10 mouse cellular contexts compared by ENCODE assay signal in the genomic region with DNA sequence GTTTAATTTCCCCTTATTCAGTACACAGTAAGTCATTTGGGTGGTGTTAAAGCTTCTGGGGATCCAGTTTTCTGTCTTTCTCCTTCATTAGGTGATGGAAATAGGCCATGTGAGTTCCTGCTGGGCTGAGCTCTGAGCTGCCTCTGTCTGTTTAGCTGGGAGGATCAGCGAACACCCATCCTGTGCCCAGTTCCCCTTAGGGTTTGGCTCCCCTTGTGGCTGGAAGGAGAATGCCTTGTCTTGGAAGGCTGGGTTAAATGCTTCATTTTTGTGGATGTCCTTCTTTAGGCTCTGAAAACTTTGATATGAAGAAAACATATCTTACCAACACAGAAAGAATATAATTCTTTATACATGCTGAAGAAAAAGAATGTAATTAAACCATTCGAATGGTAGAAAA. TPM values are rescaled to one million over a fixed set of nuclear protein-coding genes. Genes with fewer than 3 reads are reported as not detected.
DNase-seq lines count a peak whose midpoint lies in the region; ATAC-seq and TF ChIP-seq lines count a peak whose summit lies in the region.
"Had no signal": no experiment of that assay in that cellular context is flagged by ENCODE, and none has a peak within 500 bp of the region (broad histone marks: within the 10 kb centered on the region; RNA-seq: fewer than 3 reads in every experiment).

No protein-coding gene starts in this region.

- DNase-seq in embryonic facial prominence, embryonic 11.5 days (ENCODE audit: low spot score), result peak; percentile 30
- no peak for DNase-seq in embryonic facial prominence, embryonic 10.5 days (ENCODE audit: low spot score)
- peak; percentile 19 to 27 for DNase-seq in spleen, adult 2 months (ENCODE audit: low read depth in 1 of 2, low spot score in 2 of 2)
- DNase-seq in spleen, adult 12 weeks (ENCODE audit: low spot score), result no peak
- DNase-seq in embryo, embryonic 11 days, result peak; percentile 27
- DNase-seq in urinary bladder, adult 18-20 months (ENCODE audit: low spot score in 2 of 2), result no peak

- no peak for TF ChIP-seq POLR2A in spleen, adult 2 months (IDR thresholded peaks at IDR 0.05; ENCODE audit: low read depth, low read length)

- H3K4me3 ChIP-seq in embryonic facial prominence, embryonic 11.5 days (ENCODE audit: low read depth, low read length), result no peak overlapping the region
- H3K4me3 ChIP-seq in embryonic facial prominence, embryonic 10.5 days, result no peak overlapping the region
- no peak overlapping the region for H3K4me3 ChIP-seq in spleen, adult 2 months (ENCODE audit: extremely low read depth, insufficient read depth, insufficient read length)
- no peak overlapping the region for H3K4me3 ChIP-seq in hindbrain, embryonic 16.5 days (ENCODE audit: low read length)
- H3K4me3 ChIP-seq: hindbrain, embryonic 15.5 days; neural tube, embryonic 13.5 days had no signal

- no peaks in the 10 kb centered on the region for H3K36me3 ChIP-seq in embryonic facial prominence, embryonic 11.5 days (replicated peaks; ENCODE audit: control insufficient read depth, insufficient read depth, low read depth, low read length)
- peaks cover 9% of the 10 kb centered on the region; the same call in 1 of the 2 replicates for H3K36me3 ChIP-seq in embryonic facial prominence, embryonic 10.5 days (replicated peaks)
- no peaks in the 10 kb centered on the region for H3K36me3 ChIP-seq in spleen, adult 2 months (ENCODE audit: control insufficient read depth, insufficient read depth, low read length)
- H3K36me3 ChIP-seq in hindbrain, embryonic 16.5 days (ENCODE audit: control insufficient read depth, insufficient read depth, low read length), result no peaks in the 10 kb centered on the region
- H3K36me3 ChIP-seq: hindbrain, embryonic 15.5 days; neural tube, embryonic 13.5 days had no signal

- no peaks in the 10 kb centered on the region for H3K27me3 ChIP-seq in embryonic facial prominence, embryonic 11.5 days (ENCODE audit: control insufficient read depth, insufficient read depth, low read length)
- no peaks in the 10 kb centered on the region for H3K27me3 ChIP-seq in embryonic facial prominence, embryonic 10.5 days (replicated peaks; ENCODE audit: low read depth, poor library complexity, severe bottlenecking)
- H3K27me3 ChIP-seq in spleen, adult 2 months (ENCODE audit: control insufficient read depth, insufficient read depth, low read length), result no peaks in the 10 kb centered on the region
- H3K27me3 ChIP-seq in hindbrain, embryonic 16.5 days (replicated peaks; ENCODE audit: control insufficient read depth, insufficient read depth, low read length), result no peaks in the 10 kb centered on the region
- H3K27me3 ChIP-seq: hindbrain, embryonic 15.5 days; neural tube, embryonic 13.5 days had no signal

- TF ChIP-seq CTCF in spleen, adult 2 months (IDR thresholded peaks at IDR 0.05; ENCODE audit: extremely low read depth, insufficient read depth, insufficient read length, insufficient replicate concordance), result peak; percentile 73; the same call in 1 of the 2 replicates

- 74% methylated on average over 2 of the region's 2 CpGs for WGBS in embryonic facial prominence, embryonic 11.5 days
- WGBS in embryonic facial prominence, embryonic 10.5 days, result 76% methylated on average over 2 of the region's 2 CpGs
- WGBS in spleen, adult 2 months, result 62% methylated on average over 2 of the region's 2 CpGs
- 64% methylated on average over 2 of the region's 2 CpGs for WGBS in hindbrain, embryonic 16.5 days

- H3K4me2 ChIP-seq in embryonic facial prominence, embryonic 11.5 days (ENCODE audit: low read depth, low read length), result no peak overlapping the region
- no peak overlapping the region for H3K4me2 ChIP-seq in hindbrain, embryonic 16.5 days (ENCODE audit: low read length)
- H3K4me2 ChIP-seq: hindbrain, embryonic 15.5 days; neural tube, embryonic 13.5 days had no signal

- no peak overlapping the region for H3K9ac ChIP-seq in embryonic facial prominence, embryonic 11.5 days (replicated peaks; ENCODE audit: low read length)
- H3K9ac ChIP-seq in hindbrain, embryonic 16.5 days (ENCODE audit: low read depth, low read length), result no peak overlapping the region
- H3K9ac ChIP-seq: hindbrain, embryonic 15.5 days; neural tube, embryonic 13.5 days had no signal

- H3K27ac ChIP-seq in embryonic facial prominence, embryonic 11.5 days (replicated peaks; ENCODE audit: low read depth, low read length), result no peak overlapping the region
- no peak overlapping the region for H3K27ac ChIP-seq in embryonic facial prominence, embryonic 10.5 days (replicated peaks)
- no peak overlapping the region for H3K27ac ChIP-seq in spleen, adult 2 months (ENCODE audit: insufficient read depth, low read length)
- no peak overlapping the region for H3K27ac ChIP-seq in hindbrain, embryonic 16.5 days (ENCODE audit: low read depth, low read length)
- H3K27ac ChIP-seq: hindbrain, embryonic 15.5 days; neural tube, embryonic 13.5 days had no signal

- no peaks in the 10 kb centered on the region for H3K9me3 ChIP-seq in embryonic facial prominence, embryonic 11.5 days (replicated peaks; ENCODE audit: control insufficient read depth, low read length)
- no peaks in the 10 kb centered on the region for H3K9me3 ChIP-seq in embryonic facial prominence, embryonic 10.5 days
- H3K9me3 ChIP-seq in hindbrain, embryonic 16.5 days (ENCODE audit: control insufficient read depth, low read length), result no peaks in the 10 kb centered on the region
- H3K9me3 ChIP-seq: hindbrain, embryonic 15.5 days; neural tube, embryonic 13.5 days had no signal

- no peaks in the 10 kb centered on the region for H3K4me1 ChIP-seq in embryonic facial prominence, embryonic 11.5 days (ENCODE audit: control insufficient read depth, insufficient read depth, low read length)
- H3K4me1 ChIP-seq in embryonic facial prominence, embryonic 10.5 days, result no peaks in the 10 kb centered on the region
- no peaks in the 10 kb centered on the region for H3K4me1 ChIP-seq in spleen, adult 2 months (ENCODE audit: control insufficient read depth, insufficient read depth, insufficient read length)
- no peaks in the 10 kb centered on the region for H3K4me1 ChIP-seq in hindbrain, embryonic 16.5 days (ENCODE audit: control insufficient read depth, insufficient read depth, low read depth, low read length)

- no peak for ATAC-seq in embryonic facial prominence, embryonic 11.5 days (replicated peaks; ENCODE audit: insufficient number of reproducible peaks, low FRiP score, low TSS enrichment, low read depth)
- peak; percentile 90 for ATAC-seq in monocyte, adult 5-6 weeks (replicated peaks; ENCODE audit: insufficient number of reproducible peaks, low FRiP score, low TSS enrichment, poor library complexity, severe bottlenecking)
- ATAC-seq in hindbrain, embryonic 16.5 days, result no peak

RNA-seq across cellular contexts. Expression of gene Abi2, which starts 19.5 kb away (rescaled TPM):
- polyA plus RNA-seq in embryonic facial prominence, embryonic 11.5 days (2014; fragmentation: Nextera tagmentation; extraction: Ambion mirVana), result 34.9 and 35.7 TPM in 2 replicates
- polyA plus RNA-seq in embryonic facial prominence, embryonic 10.5 days (2016; fragmentation: Nextera tagmentation; extraction: Ambion mirVana), result 48.6 and 53.6 TPM in 2 replicates
- polyA plus RNA-seq in spleen, adult 2 months (2012; rRNA removed), result 2.1 and 2.2 TPM in 2 replicates
- total RNA-seq in monocyte, adult 5-6 weeks (2017), result 5.9 to 11.5 TPM (median 8.9 TPM) in 3 replicates
- polyA plus RNA-seq in hindbrain, embryonic 16.5 days (2015; fragmentation: Nextera tagmentation; extraction: Ambion mirVana), result 64.8 and 85.7 TPM in 2 replicates

Comparison
In these comparisons a context has a peak if more than half of its experiments do, and no peak if none do; other contexts are left out.
1. DNase-seq: peak in embryonic facial prominence, embryonic 11.5 days (single experiment), spleen, adult 2 months (2 of 2) and embryo, embryonic 11 days (single experiment); none in embryonic facial prominence, embryonic 10.5 days (single experiment), spleen, adult 12 weeks (single experiment) and urinary bladder, adult 18-20 months (0 of 2).
2. RNA of gene Abi2, which starts 19.5 kb away (polyA plus RNA-seq): 64.8 to 85.7 TPM in hindbrain, embryonic 16.5 days, 48.6 to 53.6 TPM in embryonic facial prominence, embryonic 10.5 days and 34.9 to 35.7 TPM in embryonic facial prominence, embryonic 11.5 days; 2.1 to 2.2 TPM in spleen, adult 2 months; every median in the first group is over 10 times any median in the second.